Mouse (Mus musculus): Measurements from ENCODE around the gene Nrxn1. TPM values are rescaled to one million over a fixed set of nuclear protein-coding genes. Genes with fewer than 3 reads are reported as not detected.

Nrxn1 gene
- total RNA-seq, 2 experiments from 2014 or later: 615 to 617 TPM

- DNase-seq (ENCODE audit: extremely low spot score in 1 of 2, low spot score in 2 of 2): no peak
- intact Hi-C loops (cut with DNase I): no loop called here
- Histone ChIP-seq H3K27ac (no peak overlapping the region), H3K4me3 (no peak overlapping the region)
- TF ChIP-seq CTCF (IDR thresholded peaks at IDR 0.05): no peak
These were observed 1081.1 kb downstream of the Nrxn1 start for GRCm38 (mm10) chr17:90011761-90012160.

DNA sequence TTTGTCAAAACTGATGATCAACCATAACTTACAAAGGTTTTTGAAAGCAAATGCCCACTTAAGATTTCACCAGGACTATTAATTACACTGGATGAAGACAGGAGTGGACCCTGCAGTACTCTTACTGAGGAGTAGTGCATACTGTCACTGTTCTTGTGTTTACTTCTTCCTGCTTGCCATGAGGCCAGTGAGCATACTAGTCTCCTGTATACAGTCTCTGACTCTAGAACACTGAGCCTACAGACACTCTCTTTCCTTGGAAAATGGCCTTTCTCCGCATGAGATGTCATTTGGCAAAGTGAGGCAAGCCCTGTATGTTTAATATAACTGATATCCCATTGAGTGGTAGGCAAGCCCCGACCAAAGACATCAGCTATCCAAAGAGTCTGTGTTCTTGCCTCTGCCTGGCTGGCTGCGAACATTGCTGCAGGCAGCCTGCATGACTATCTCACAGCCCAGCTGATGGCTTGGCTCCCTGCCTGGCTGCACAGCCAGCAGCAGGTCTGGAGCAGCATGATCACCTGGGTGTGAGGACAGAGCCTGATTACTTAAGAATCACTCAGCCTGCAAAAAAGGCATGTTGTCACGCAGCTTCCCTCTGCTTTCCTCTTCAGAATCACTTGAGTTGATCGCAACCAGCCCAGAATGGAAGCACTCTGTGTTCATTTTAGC is 1085.3 kb downstream of the Nrxn1 start:
- no peak for TF ChIP-seq CTCF (IDR thresholded peaks at IDR 0.05)
- intact Hi-C loops (cut with DNase I): no loop called here
- DNase-seq (ENCODE audit: extremely low spot score in 1 of 2, low spot score in 2 of 2): peak; percentile 10 to 17
- no peak overlapping the region for H3K27ac ChIP-seq
- H3K4me3 ChIP-seq: no peak overlapping the region

- no peak for TF ChIP-seq CTCF (IDR thresholded peaks at IDR 0.05)
- no peak overlapping the region for H3K4me3 ChIP-seq
- no peak for DNase-seq (ENCODE audit: extremely low spot score in 1 of 2, low spot score in 2 of 2)
- no peak overlapping the region for H3K27ac ChIP-seq
- intact Hi-C loops (cut with DNase I): no loop called here
These were observed 1102.2 kb downstream of the Nrxn1 start for GRCm38 (mm10) chr17:89990651-89991050.

Small RNAs within 50 kb of the gene (microRNA-seq; reads per million reads assigned to microRNA genes)
- gene Gm24510 (0 reads per million in 2 experiments), gene Gm27475 (0 reads per million in 2 experiments), gene Gm47307 (0 reads per million in 2 experiments)
